Mouse (Mus musculus): ENCODE results near the gene Hist1h4b. TPM values are rescaled to one million over a fixed set of nuclear protein-coding genes. Genes with fewer than 3 reads are reported as not detected.
"Not testable (repeated sequence)": the region's sequence is repeated elsewhere in the genome, so short reads cannot be mapped to it uniquely, and the experiment has no call there.

Gene Hist1h4b
- polyA plus RNA-seq, 1 experiment, result 16.8 TPM

GRCm38 (mm10) chr13:23745381-23746161, 11.2 kb upstream of the Hist1h4b start, which contains the start of gene Hist1h3c:
Hist1h3c (minus strand) TSS chr13:23745602.
- Histone ChIP-seq H3K27me3 (ENCODE audit: control insufficient read depth, insufficient read depth, insufficient read length) (no peaks in the 10 kb centered on the region), H3K36me3 (ENCODE audit: control insufficient read depth, insufficient read depth) (no peaks in the 10 kb centered on the region), H3K79me3 (ENCODE audit: low read depth) (peaks cover 1% of the 10 kb centered on the region), H3K79me2 (ENCODE audit: control insufficient read depth, insufficient read depth) (no peaks in the 10 kb centered on the region), H3ac (ENCODE audit: control insufficient read depth, insufficient read length, low read depth) (peak within 1 kb of the TSS; percentile 76), H3K4me3 (ENCODE audit: insufficient read depth, poor library complexity, severe bottlenecking) (peak within 1 kb of the TSS; percentile 23)
- TF ChIP-seq FOSL1 (IDR thresholded peaks at IDR 0.05; ENCODE audit: insufficient read depth, low read length, poor library complexity, severe bottlenecking) (no peak), USF1 (IDR thresholded peaks at IDR 0.05; ENCODE audit: low read depth) (peak; percentile 50)

GRCm38 (mm10) chr13:23746201-23747080, 10.4 kb upstream of the Hist1h4b start, which contains the start of gene Hist1h2bb:
Hist1h2bb (plus strand) TSS chr13:23746734.
- not testable (repeated sequence) for H3K36me3 ChIP-seq (ENCODE audit: control insufficient read depth, insufficient read depth); H3K79me3 ChIP-seq (ENCODE audit: low read depth); H3K79me2 ChIP-seq (ENCODE audit: control insufficient read depth, insufficient read depth); H3K27me3 ChIP-seq (ENCODE audit: control insufficient read depth, insufficient read depth, insufficient read length)
- Histone ChIP-seq H3K4me3 (ENCODE audit: insufficient read depth, poor library complexity, severe bottlenecking) (peak within 1 kb of the TSS; percentile 12), H3ac (ENCODE audit: control insufficient read depth, insufficient read length, low read depth) (peak within 1 kb of the TSS; percentile 76)

- Histone ChIP-seq H3K4me3 (ENCODE audit: insufficient read depth, poor library complexity, severe bottlenecking) (no peak overlapping the region), H3K79me3 (ENCODE audit: low read depth) (no peaks in the 10 kb centered on the region)
Observed at GRCm38 (mm10) chr13:23747081-23747891, 9.5 kb upstream of the Hist1h4b start.

GRCm38 (mm10) chr13:23747892-23748288, 8.9 kb upstream of the Hist1h4b start:
- Histone ChIP-seq H3ac (ENCODE audit: control insufficient read depth, insufficient read length, low read depth) (no peak overlapping the region), H3K4me3 (ENCODE audit: insufficient read depth, poor library complexity, severe bottlenecking) (no peak overlapping the region), H3K79me2 (ENCODE audit: control insufficient read depth, insufficient read depth) (no peaks in the 10 kb centered on the region), H3K36me3 (ENCODE audit: control insufficient read depth, insufficient read depth) (no peaks in the 10 kb centered on the region), H3K27me3 (ENCODE audit: control insufficient read depth, insufficient read depth, insufficient read length) (no peaks in the 10 kb centered on the region), H3K79me3 (ENCODE audit: low read depth) (no peaks in the 10 kb centered on the region)
- TF ChIP-seq CTCF (IDR thresholded peaks at IDR 0.05; ENCODE audit: control insufficient read depth, insufficient read depth, insufficient read length) (no peak), CEBPB (IDR thresholded peaks at IDR 0.05; ENCODE audit: low read depth) (no peak), FOSL1 (IDR thresholded peaks at IDR 0.05; ENCODE audit: insufficient read depth, low read length, poor library complexity, severe bottlenecking) (no peak), USF1 (IDR thresholded peaks at IDR 0.05; ENCODE audit: low read depth) (no peak)

More at GRCm38 (mm10) chr13:23747081-23747891, 9.5 kb upstream of the Hist1h4b start:
- Histone ChIP-seq H3K27me3 (ENCODE audit: control insufficient read depth, insufficient read depth, insufficient read length) (no peaks in the 10 kb centered on the region), H3K79me2 (ENCODE audit: control insufficient read depth, insufficient read depth) (no peaks in the 10 kb centered on the region), H3ac (ENCODE audit: control insufficient read depth, insufficient read length, low read depth) (no peak overlapping the region), H3K36me3 (ENCODE audit: control insufficient read depth, insufficient read depth) (no peaks in the 10 kb centered on the region)
- TF ChIP-seq MAX (IDR thresholded peaks at IDR 0.05), result no peak
- TF ChIP-seq CTCF (IDR thresholded peaks at IDR 0.05; ENCODE audit: control insufficient read depth, insufficient read depth, insufficient read length), result no peak
- no peak for TF ChIP-seq USF1 (IDR thresholded peaks at IDR 0.05; ENCODE audit: low read depth)
- TF ChIP-seq MYOD1 (IDR thresholded peaks at IDR 0.05; ENCODE audit: control insufficient read depth, insufficient read length, low read depth), result no peak
- TF ChIP-seq FOSL1 (IDR thresholded peaks at IDR 0.05; ENCODE audit: insufficient read depth, low read length, poor library complexity, severe bottlenecking), result no peak
- no peak for TF ChIP-seq CEBPB (IDR thresholded peaks at IDR 0.05; ENCODE audit: low read depth)
- no peak for TF ChIP-seq MYOG (IDR thresholded peaks at IDR 0.05; ENCODE audit: control insufficient read depth, extremely low read depth, insufficient read length)

GRCm38 (mm10) chr13:23749563-23750121, 7.2 kb upstream of the Hist1h4b start:
- Histone ChIP-seq H3K36me3 (ENCODE audit: control insufficient read depth, insufficient read depth) (no peaks in the 10 kb centered on the region), H3ac (ENCODE audit: control insufficient read depth, insufficient read length, low read depth) (no peak overlapping the region), H3K27me3 (ENCODE audit: control insufficient read depth, insufficient read depth, insufficient read length) (no peaks in the 10 kb centered on the region), H3K79me3 (ENCODE audit: low read depth) (no peaks in the 10 kb centered on the region), H3K79me2 (ENCODE audit: control insufficient read depth, insufficient read depth) (no peaks in the 10 kb centered on the region), H3K4me3 (ENCODE audit: insufficient read depth, poor library complexity, severe bottlenecking) (no peak overlapping the region)
- peak; percentile 67 for TF ChIP-seq CEBPB (IDR thresholded peaks at IDR 0.05; ENCODE audit: low read depth)
- TF ChIP-seq CTCF (IDR thresholded peaks at IDR 0.05; ENCODE audit: control insufficient read depth, insufficient read depth, insufficient read length), result no peak
- TF ChIP-seq USF1 (IDR thresholded peaks at IDR 0.05; ENCODE audit: low read depth), result no peak
- peak; percentile 24 for TF ChIP-seq FOSL1 (IDR thresholded peaks at IDR 0.05; ENCODE audit: insufficient read depth, low read length, poor library complexity, severe bottlenecking)

All from C2C12 (cell line).